Mouse (Mus musculus): Measurements from ENCODE around the gene Dpp6. TPM values are rescaled to one million over a fixed set of nuclear protein-coding genes. Genes with fewer than 3 reads are reported as not detected.

Gene Dpp6
- polyA plus RNA-seq, 1 experiment from 2014 or later: 0.17 TPM

- Histone ChIP-seq H3K9me3 (replicated peaks; ENCODE audit: control insufficient read depth, low read length) (no peaks in the 10 kb centered on the region), H3K36me3 (ENCODE audit: control insufficient read depth, insufficient read depth) (no peaks in the 10 kb centered on the region), H3K9ac (ENCODE audit: low read depth, low read length) (no peak overlapping the region), H3K27me3 (ENCODE audit: control insufficient read depth, insufficient read depth, low read depth, low read length) (no peaks in the 10 kb centered on the region), H3K4me1 (ENCODE audit: control insufficient read depth, low read depth, low read length) (no peaks in the 10 kb centered on the region), H3K4me2 (ENCODE audit: low read depth, low read length) (no peak overlapping the region), H3K27ac (ENCODE audit: low read length) (no peak overlapping the region), H3K4me3 (ENCODE audit: low read depth, low read length) (no peak overlapping the region)
- no peak for ATAC-seq (ENCODE audit: low read depth)
- 46% methylated on average over 3 of the region's 3 CpGs for whole genome bisulfite sequencing (ENCODE audit: insufficient replicate concordance)
Measured at GRCm38 (mm10) chr5:27685923-27686322, 868.9 kb downstream of the Dpp6 start.

- ATAC-seq (ENCODE audit: low read depth): no peak
- 58% methylated on average over 2 of the region's 2 CpGs for WGBS (ENCODE audit: insufficient replicate concordance)
- Histone ChIP-seq H3K27me3 (ENCODE audit: control insufficient read depth, insufficient read depth, low read depth, low read length) (no peaks in the 10 kb centered on the region), H3K4me3 (ENCODE audit: low read depth, low read length) (no peak overlapping the region), H3K4me2 (ENCODE audit: low read depth, low read length) (no peak overlapping the region), H3K9ac (ENCODE audit: low read depth, low read length) (no peak overlapping the region), H3K36me3 (ENCODE audit: control insufficient read depth, insufficient read depth) (no peaks in the 10 kb centered on the region), H3K4me1 (ENCODE audit: control insufficient read depth, low read depth, low read length) (no peaks in the 10 kb centered on the region), H3K27ac (ENCODE audit: low read length) (no peak overlapping the region), H3K9me3 (replicated peaks; ENCODE audit: control insufficient read depth, low read length) (no peaks in the 10 kb centered on the region)
Measured at GRCm38 (mm10) chr5:27687311-27687710, 870.3 kb downstream of the Dpp6 start.

- Histone ChIP-seq H3K9ac (ENCODE audit: low read depth, low read length) (no peak overlapping the region), H3K4me1 (ENCODE audit: control insufficient read depth, low read depth, low read length) (peaks cover 14% of the 10 kb centered on the region), H3K27ac (ENCODE audit: low read length) (no peak overlapping the region), H3K36me3 (ENCODE audit: control insufficient read depth, insufficient read depth) (no peaks in the 10 kb centered on the region), H3K27me3 (ENCODE audit: control insufficient read depth, insufficient read depth, low read depth, low read length) (no peaks in the 10 kb centered on the region), H3K4me2 (ENCODE audit: low read depth, low read length) (no peak overlapping the region), H3K9me3 (replicated peaks; ENCODE audit: control insufficient read depth, low read length) (no peaks in the 10 kb centered on the region), H3K4me3 (ENCODE audit: low read depth, low read length) (no peak overlapping the region)
- 75% methylated on average over 6 of the region's 6 CpGs for WGBS (ENCODE audit: insufficient replicate concordance)
- ATAC-seq (ENCODE audit: low read depth): no peak
Measured at GRCm38 (mm10) chr5:27702482-27702881, 885.5 kb downstream of the Dpp6 start.

- H3K9ac ChIP-seq (ENCODE audit: low read depth, low read length): no peak overlapping the region
- no peaks in the 10 kb centered on the region for H3K36me3 ChIP-seq (ENCODE audit: control insufficient read depth, insufficient read depth)
- H3K9me3 ChIP-seq (replicated peaks; ENCODE audit: control insufficient read depth, low read length): no peaks in the 10 kb centered on the region
- H3K4me3 ChIP-seq (ENCODE audit: low read depth, low read length): no peak overlapping the region
- ATAC-seq (ENCODE audit: low read depth): no peak
- H3K4me1 ChIP-seq (ENCODE audit: control insufficient read depth, low read depth, low read length): peaks cover 39% of the 10 kb centered on the region
- H3K27me3 ChIP-seq (ENCODE audit: control insufficient read depth, insufficient read depth, low read depth, low read length): no peaks in the 10 kb centered on the region
- H3K4me2 ChIP-seq (ENCODE audit: low read depth, low read length): no peak overlapping the region
- H3K27ac ChIP-seq (ENCODE audit: low read length): no peak overlapping the region
Measured at GRCm38 (mm10) chr5:27705020-27705419, 888.0 kb downstream of the Dpp6 start.

- Histone ChIP-seq H3K4me3 (ENCODE audit: low read depth, low read length) (no peak overlapping the region), H3K27ac (ENCODE audit: low read length) (no peak overlapping the region), H3K27me3 (ENCODE audit: control insufficient read depth, insufficient read depth, low read depth, low read length) (no peaks in the 10 kb centered on the region), H3K9me3 (replicated peaks; ENCODE audit: control insufficient read depth, low read length) (no peaks in the 10 kb centered on the region), H3K4me1 (ENCODE audit: control insufficient read depth, low read depth, low read length) (peaks cover 44% of the 10 kb centered on the region), H3K9ac (ENCODE audit: low read depth, low read length) (no peak overlapping the region), H3K36me3 (ENCODE audit: control insufficient read depth, insufficient read depth) (no peaks in the 10 kb centered on the region), H3K4me2 (ENCODE audit: low read depth, low read length) (no peak overlapping the region)
- 33% methylated on average over 6 of the region's 6 CpGs for WGBS (ENCODE audit: insufficient replicate concordance)
- no peak for ATAC-seq (ENCODE audit: low read depth)
Measured at GRCm38 (mm10) chr5:27706551-27706950, 889.5 kb downstream of the Dpp6 start.

GRCm38 (mm10) chr5:27707283-27707682, 890.3 kb downstream of the Dpp6 start:
- Histone ChIP-seq H3K9me3 (replicated peaks; ENCODE audit: control insufficient read depth, low read length) (no peaks in the 10 kb centered on the region), H3K27me3 (ENCODE audit: control insufficient read depth, insufficient read depth, low read depth, low read length) (no peaks in the 10 kb centered on the region), H3K4me1 (ENCODE audit: control insufficient read depth, low read depth, low read length) (peaks cover 44% of the 10 kb centered on the region), H3K9ac (ENCODE audit: low read depth, low read length) (peak overlapping the region; percentile 54), H3K36me3 (ENCODE audit: control insufficient read depth, insufficient read depth) (no peaks in the 10 kb centered on the region), H3K4me2 (ENCODE audit: low read depth, low read length) (peak overlapping the region; percentile 68), H3K27ac (ENCODE audit: low read length) (peak overlapping the region; percentile 80), H3K4me3 (ENCODE audit: low read depth, low read length) (no peak overlapping the region)
- peak; percentile 76 for ATAC-seq (ENCODE audit: low read depth)

- peak overlapping the region; percentile 88 for H3K27ac ChIP-seq (ENCODE audit: low read length)
- peak; percentile 91 for ATAC-seq (ENCODE audit: low read depth)
- peak overlapping the region; percentile 68 for H3K4me2 ChIP-seq (ENCODE audit: low read depth, low read length)
- peaks cover 44% of the 10 kb centered on the region for H3K4me1 ChIP-seq (ENCODE audit: control insufficient read depth, low read depth, low read length)
- no peaks in the 10 kb centered on the region for H3K9me3 ChIP-seq (replicated peaks; ENCODE audit: control insufficient read depth, low read length)
- H3K27me3 ChIP-seq (ENCODE audit: control insufficient read depth, insufficient read depth, low read depth, low read length): no peaks in the 10 kb centered on the region
- no peaks in the 10 kb centered on the region for H3K36me3 ChIP-seq (ENCODE audit: control insufficient read depth, insufficient read depth)
- peak overlapping the region; percentile 39 for H3K4me3 ChIP-seq (ENCODE audit: low read depth, low read length)
- WGBS (ENCODE audit: insufficient replicate concordance): 3% methylated on average over 6 of the region's 6 CpGs
- peak overlapping the region; percentile 54 for H3K9ac ChIP-seq (ENCODE audit: low read depth, low read length)
Measured at GRCm38 (mm10) chr5:27708209-27708608, 891.2 kb downstream of the Dpp6 start.

- 61% methylated on average over 8 of the region's 8 CpGs for WGBS (ENCODE audit: insufficient replicate concordance)
- no peaks in the 10 kb centered on the region for H3K9me3 ChIP-seq (replicated peaks; ENCODE audit: control insufficient read depth, low read length)
- H3K9ac ChIP-seq (ENCODE audit: low read depth, low read length): no peak overlapping the region
- no peak overlapping the region for H3K27ac ChIP-seq (ENCODE audit: low read length)
- no peak overlapping the region for H3K4me3 ChIP-seq (ENCODE audit: low read depth, low read length)
- no peak for ATAC-seq (ENCODE audit: low read depth)
- H3K27me3 ChIP-seq (ENCODE audit: control insufficient read depth, insufficient read depth, low read depth, low read length): no peaks in the 10 kb centered on the region
- peaks cover 39% of the 10 kb centered on the region for H3K4me1 ChIP-seq (ENCODE audit: control insufficient read depth, low read depth, low read length)
- H3K4me2 ChIP-seq (ENCODE audit: low read depth, low read length): no peak overlapping the region
- no peaks in the 10 kb centered on the region for H3K36me3 ChIP-seq (ENCODE audit: control insufficient read depth, insufficient read depth)
Measured at GRCm38 (mm10) chr5:27711461-27712192, 894.6 kb downstream of the Dpp6 start.

- Histone ChIP-seq H3K9ac (ENCODE audit: low read depth, low read length) (no peak overlapping the region), H3K27me3 (ENCODE audit: control insufficient read depth, insufficient read depth, low read depth, low read length) (no peaks in the 10 kb centered on the region), H3K27ac (ENCODE audit: low read length) (no peak overlapping the region), H3K4me2 (ENCODE audit: low read depth, low read length) (no peak overlapping the region), H3K4me3 (ENCODE audit: low read depth, low read length) (no peak overlapping the region), H3K4me1 (ENCODE audit: control insufficient read depth, low read depth, low read length) (peaks cover 11% of the 10 kb centered on the region), H3K9me3 (replicated peaks; ENCODE audit: control insufficient read depth, low read length) (no peaks in the 10 kb centered on the region), H3K36me3 (ENCODE audit: control insufficient read depth, insufficient read depth) (no peaks in the 10 kb centered on the region)
- 49% methylated on average over 9 of the region's 9 CpGs for WGBS (ENCODE audit: insufficient replicate concordance)
- no peak for ATAC-seq (ENCODE audit: low read depth)
Measured at GRCm38 (mm10) chr5:27714356-27714755, 897.4 kb downstream of the Dpp6 start.

Data from liver, embryonic 16.5 days (tissue).